Mouse (Mus musculus): ENCODE data around the gene Eno3. TPM values are rescaled to one million over a fixed set of nuclear protein-coding genes. Genes with fewer than 3 reads are reported as not detected.

The Eno3 gene
- polyA plus RNA-seq, 1 experiment from 2014 or later: 7.4 TPM

Small RNAs within 50 kb of the gene (microRNA-seq; reads per million reads assigned to microRNA genes)
- not detected for gene Mir6925

Other genes starting within 250 kb of the Eno3 start
- gene Pelp1, start 247.2 kb upstream of the Eno3 start, polyA plus RNA-seq (2015; fragmentation: Nextera tagmentation; extraction: Ambion mirVana): 32.0 and 36.3 TPM in 2 replicates
- gene Arrb2, start 224.6 kb upstream of the Eno3 start, polyA plus RNA-seq (2015; fragmentation: Nextera tagmentation; extraction: Ambion mirVana): 33.0 and 33.2 TPM in 2 replicates
- gene Med11, start 205.3 kb upstream of the Eno3 start, polyA plus RNA-seq (2015; fragmentation: Nextera tagmentation; extraction: Ambion mirVana): 36.6 and 40.8 TPM in 2 replicates
- gene Zmynd15, start 197.8 kb upstream of the Eno3 start, polyA plus RNA-seq (2015; fragmentation: Nextera tagmentation; extraction: Ambion mirVana): 0.37 and 0.58 TPM in 2 replicates
- gene Cxcl16, start 197.2 kb upstream of the Eno3 start, polyA plus RNA-seq (2015; fragmentation: Nextera tagmentation; extraction: Ambion mirVana): 0.71 and 0.83 TPM in 2 replicates
- gene Tm4sf5, start 152.0 kb upstream of the Eno3 start, polyA plus RNA-seq (2015; fragmentation: Nextera tagmentation; extraction: Ambion mirVana): 0.17 and 0.30 TPM in 2 replicates
- 0.57 TPM in 1 of 2 replicates, not detected in the other for gene Vmo1, start 142.6 kb upstream of the Eno3 start, polyA plus RNA-seq (2015; fragmentation: Nextera tagmentation; extraction: Ambion mirVana)
- not detected in 2 replicates for gene Gltpd2, start 138.0 kb upstream of the Eno3 start, polyA plus RNA-seq (2015; fragmentation: Nextera tagmentation; extraction: Ambion mirVana)
- gene Psmb6, start 131.8 kb upstream of the Eno3 start, polyA plus RNA-seq (2015; fragmentation: Nextera tagmentation; extraction: Ambion mirVana): 912 and 933 TPM in 2 replicates
- not detected in 2 replicates for gene Gm40193, start 124.3 kb upstream of the Eno3 start, polyA plus RNA-seq (2015; fragmentation: Nextera tagmentation; extraction: Ambion mirVana)
- gene Pld2, start 117.1 kb upstream of the Eno3 start, polyA plus RNA-seq (2015; fragmentation: Nextera tagmentation; extraction: Ambion mirVana): 2.9 and 4.6 TPM in 2 replicates
- 10.6 and 11.2 TPM in 2 replicates for gene Mink1, start 94.3 kb upstream of the Eno3 start, polyA plus RNA-seq (2015; fragmentation: Nextera tagmentation; extraction: Ambion mirVana)
- gene 4930544D05Rik, start 41.4 kb upstream of the Eno3 start, polyA plus RNA-seq (2015; fragmentation: Nextera tagmentation; extraction: Ambion mirVana): not detected in 2 replicates
- not detected in 2 replicates for gene Chrne, start 38.0 kb upstream of the Eno3 start, polyA plus RNA-seq (2015; fragmentation: Nextera tagmentation; extraction: Ambion mirVana)
- 0.15 and 0.30 TPM in 2 replicates for gene Gp1ba, start 18.1 kb upstream of the Eno3 start, polyA plus RNA-seq (2015; fragmentation: Nextera tagmentation; extraction: Ambion mirVana)
- 108 and 119 TPM in 2 replicates for gene Rnf167, start 10.0 kb upstream of the Eno3 start, polyA plus RNA-seq (2015; fragmentation: Nextera tagmentation; extraction: Ambion mirVana)
- 156 and 165 TPM in 2 replicates for gene Slc25a11, start 9.7 kb upstream of the Eno3 start, polyA plus RNA-seq (2015; fragmentation: Nextera tagmentation; extraction: Ambion mirVana)
- 919 and 977 TPM in 2 replicates for gene Pfn1, start 2.6 kb upstream of the Eno3 start, polyA plus RNA-seq (2015; fragmentation: Nextera tagmentation; extraction: Ambion mirVana)
- gene Spag7, start 12.2 kb downstream of the Eno3 start, polyA plus RNA-seq (2015; fragmentation: Nextera tagmentation; extraction: Ambion mirVana): 173 and 177 TPM in 2 replicates
- gene Camta2, start 30.9 kb downstream of the Eno3 start, polyA plus RNA-seq (2015; fragmentation: Nextera tagmentation; extraction: Ambion mirVana): 11.9 and 13.9 TPM in 2 replicates
- gene Inca1, start 43.0 kb downstream of the Eno3 start, polyA plus RNA-seq (2015; fragmentation: Nextera tagmentation; extraction: Ambion mirVana): 0.87 and 0.89 TPM in 2 replicates
- gene Kif1c, start 43.3 kb downstream of the Eno3 start, polyA plus RNA-seq (2015; fragmentation: Nextera tagmentation; extraction: Ambion mirVana): 1.3 and 1.5 TPM in 2 replicates
- 11.5 and 13.4 TPM in 2 replicates for gene Zfp3, start 107.0 kb downstream of the Eno3 start, polyA plus RNA-seq (2015; fragmentation: Nextera tagmentation; extraction: Ambion mirVana)
- not detected in 2 replicates for gene Scimp, start 155.4 kb downstream of the Eno3 start, polyA plus RNA-seq (2015; fragmentation: Nextera tagmentation; extraction: Ambion mirVana)
- 66.6 and 69.6 TPM in 2 replicates for gene Rabep1, start 187.6 kb downstream of the Eno3 start, polyA plus RNA-seq (2015; fragmentation: Nextera tagmentation; extraction: Ambion mirVana)